Mouse (Mus musculus) midbrain, embryonic 10.5 days (tissue): Measurements from ENCODE around the gene Rnf166. TPM values are rescaled to one million over a fixed set of nuclear protein-coding genes. Genes with fewer than 3 reads are reported as not detected.

Experiments used
- microRNA-seq: library from miRNA; unstranded; fragments of <30 nt; microRNA quantifications from one replicate; pipeline ENCODE4, GENCODE M21; 2017
- polyA plus RNA-seq: library from polyadenylated mRNA; unstranded; fragments of >200 nt; fragmentation: Nextera tagmentation; extraction: Ambion mirVana; gene quantifications from 2 replicates; pipeline ENCODE4 v1.2.1, GENCODE M21; 2016

Rnf166 gene
- polyA plus RNA-seq, 1 experiment from 2014 or later: 31.7 TPM

Small RNA genes within 50 kb of the gene (microRNA-seq; reads per million reads assigned to microRNA genes)
- not detected for gene Gm24366

Other genes starting within 250 kb of the Rnf166 start
- 1.3 and 1.5 TPM in 2 replicates for gene Zfpm1, start 193.9 kb downstream of the Rnf166 start, polyA plus RNA-seq
- not detected in 2 replicates for gene Trhr2, start 115.3 kb downstream of the Rnf166 start, polyA plus RNA-seq
- 75.7 and 79.4 TPM in 2 replicates for gene Zc3h18, start 99.5 kb downstream of the Rnf166 start, polyA plus RNA-seq
- not detected in 2 replicates for gene Il17c, start 54.0 kb downstream of the Rnf166 start, polyA plus RNA-seq
- 75.8 and 80.9 TPM in 2 replicates for gene Cyba, start 43.1 kb downstream of the Rnf166 start, polyA plus RNA-seq
- 60.3 and 60.7 TPM in 2 replicates for gene Mvd, start 32.6 kb downstream of the Rnf166 start, polyA plus RNA-seq
- gene Snai3, start 15.3 kb downstream of the Rnf166 start, polyA plus RNA-seq: 0.07 TPM in 1 of 2 replicates, not detected in the other
- 71.5 and 72.6 TPM in 2 replicates for gene Ctu2, start 79 bp upstream of the Rnf166 start, polyA plus RNA-seq
- gene Piezo1, start 75.3 kb upstream of the Rnf166 start, polyA plus RNA-seq: 5.8 and 8.2 TPM in 2 replicates
- gene Cdt1, start 92.0 kb upstream of the Rnf166 start, polyA plus RNA-seq: 63.2 and 70.9 TPM in 2 replicates
- gene Aprt, start 100.8 kb upstream of the Rnf166 start, polyA plus RNA-seq: 241 and 278 TPM in 2 replicates
- gene Galns, start 135.4 kb upstream of the Rnf166 start, polyA plus RNA-seq: 6.6 and 7.7 TPM in 2 replicates
- 51.0 and 61.2 TPM in 2 replicates for gene Trappc2l, start 135.6 kb upstream of the Rnf166 start, polyA plus RNA-seq
- gene Pabpn1l, start 146.7 kb upstream of the Rnf166 start, polyA plus RNA-seq: not detected in 2 replicates
- gene Cbfa2t3, start 223.0 kb upstream of the Rnf166 start, polyA plus RNA-seq: 1.9 and 3.4 TPM in 2 replicates